Mouse (Mus musculus): Measurements from ENCODE around the gene Dgat2. TPM values are rescaled to one million over a fixed set of nuclear protein-coding genes. Genes with fewer than 3 reads are reported as not detected.
A peak's percentile ranks its signal among the peaks of the same experiment; 100 is the strongest.

Gene Dgat2
- polyA plus RNA-seq, 1 experiment from 2014 or later = 7.9 TPM

- no peaks in the 10 kb centered on the region for H3K9me3 ChIP-seq (replicated peaks)
- H3K4me2 ChIP-seq = no peak overlapping the region
- H3K36me3 ChIP-seq (ENCODE audit: poor library complexity, severe bottlenecking) = no peaks in the 10 kb centered on the region
- H3K4me3 ChIP-seq = no peak overlapping the region
- ATAC-seq = no peak
- H3K9ac ChIP-seq = no peak overlapping the region
- H3K27ac ChIP-seq = no peak overlapping the region
- H3K27me3 ChIP-seq = no peaks in the 10 kb centered on the region
- WGBS = 51% methylated on average over 5 of the region's 5 CpGs
- peaks cover 11% of the 10 kb centered on the region for H3K4me1 ChIP-seq
Observed at GRCm38 (mm10) chr7:99158904-99159303, 23.6 kb downstream of the Dgat2 start.

GRCm38 (mm10) chr7:99158011-99158410 is 24.5 kb downstream of the Dgat2 start:
- Histone ChIP-seq H3K27me3 (no peaks in the 10 kb centered on the region), H3K9ac (no peak overlapping the region), H3K4me1 (peaks cover 11% of the 10 kb centered on the region), H3K9me3 (replicated peaks) (no peaks in the 10 kb centered on the region), H3K36me3 (ENCODE audit: poor library complexity, severe bottlenecking) (no peaks in the 10 kb centered on the region), H3K4me2 (no peak overlapping the region), H3K27ac (no peak overlapping the region), H3K4me3 (no peak overlapping the region)
- no peak for ATAC-seq
- WGBS = 89% methylated on average over 8 of the region's 8 CpGs

- Histone ChIP-seq H3K4me1 (peaks cover 11% of the 10 kb centered on the region), H3K9me3 (replicated peaks) (no peaks in the 10 kb centered on the region), H3K4me2 (no peak overlapping the region), H3K27me3 (no peaks in the 10 kb centered on the region), H3K27ac (no peak overlapping the region), H3K4me3 (no peak overlapping the region), H3K36me3 (ENCODE audit: poor library complexity, severe bottlenecking) (no peaks in the 10 kb centered on the region), H3K9ac (no peak overlapping the region)
- no peak for ATAC-seq
- WGBS = 93% methylated on average over 10 of the region's 10 CpGs
Observed at GRCm38 (mm10) chr7:99156737-99157136, 25.8 kb downstream of the Dgat2 start.

- H3K4me3 ChIP-seq = no peak overlapping the region
- H3K27me3 ChIP-seq = no peaks in the 10 kb centered on the region
- no peak overlapping the region for H3K27ac ChIP-seq
- 23% methylated on average over 16 of the region's 17 CpGs for WGBS
- peak overlapping the region; percentile 45 for H3K4me2 ChIP-seq
- peak; percentile 75 for ATAC-seq
- H3K36me3 ChIP-seq (ENCODE audit: poor library complexity, severe bottlenecking) = no peaks in the 10 kb centered on the region
- no peaks in the 10 kb centered on the region for H3K9me3 ChIP-seq (replicated peaks)
- H3K9ac ChIP-seq = 0 out of 2 replicates have a peak overlapping the region, but pooled peaks have one; percentile 2
- H3K4me1 ChIP-seq = peaks cover 11% of the 10 kb centered on the region
Observed at GRCm38 (mm10) chr7:99155311-99156289, 26.9 kb downstream of the Dgat2 start.

GRCm38 (mm10) chr7:99154648-99155151 is 27.8 kb downstream of the Dgat2 start:
- no peak overlapping the region for H3K4me3 ChIP-seq
- WGBS = 56% methylated on average over 8 of the region's 8 CpGs
- ATAC-seq = peak; percentile 49

GRCm38 (mm10) chr7:99153686-99154202 is 28.8 kb downstream of the Dgat2 start:
- no peaks in the 10 kb centered on the region for H3K9me3 ChIP-seq (replicated peaks)
- 94% methylated on average over 11 of the region's 11 CpGs for WGBS
- no peak overlapping the region for H3K4me2 ChIP-seq
- H3K36me3 ChIP-seq (ENCODE audit: poor library complexity, severe bottlenecking) = no peaks in the 10 kb centered on the region
- no peak overlapping the region for H3K4me3 ChIP-seq
- ATAC-seq = no peak
- no peak overlapping the region for H3K9ac ChIP-seq
- peaks cover 11% of the 10 kb centered on the region for H3K4me1 ChIP-seq
- H3K27ac ChIP-seq = no peak overlapping the region
- no peaks in the 10 kb centered on the region for H3K27me3 ChIP-seq

More at GRCm38 (mm10) chr7:99154648-99155151, 27.8 kb downstream of the Dgat2 start:
- no peaks in the 10 kb centered on the region for H3K9me3 ChIP-seq (replicated peaks)
- H3K27ac ChIP-seq = no peak overlapping the region
- H3K9ac ChIP-seq = no peak overlapping the region
- no peak overlapping the region for H3K4me2 ChIP-seq
- no peaks in the 10 kb centered on the region for H3K27me3 ChIP-seq
- peaks cover 11% of the 10 kb centered on the region for H3K4me1 ChIP-seq
- H3K36me3 ChIP-seq (ENCODE audit: poor library complexity, severe bottlenecking) = no peaks in the 10 kb centered on the region

GRCm38 (mm10) chr7:99152756-99153155 is 29.8 kb downstream of the Dgat2 start:
- H3K27ac ChIP-seq = no peak overlapping the region
- no peaks in the 10 kb centered on the region for H3K27me3 ChIP-seq
- 92% methylated on average over 8 of the region's 8 CpGs for WGBS
- H3K9ac ChIP-seq = no peak overlapping the region
- no peaks in the 10 kb centered on the region for H3K36me3 ChIP-seq (ENCODE audit: poor library complexity, severe bottlenecking)
- no peak overlapping the region for H3K4me2 ChIP-seq
- ATAC-seq = no peak
- no peak overlapping the region for H3K4me3 ChIP-seq
- H3K9me3 ChIP-seq (replicated peaks) = no peaks in the 10 kb centered on the region
- H3K4me1 ChIP-seq = peaks cover 11% of the 10 kb centered on the region

- no peak overlapping the region for H3K4me3 ChIP-seq
- H3K9me3 ChIP-seq (replicated peaks) = no peaks in the 10 kb centered on the region
- H3K4me2 ChIP-seq = no peak overlapping the region
- no peak overlapping the region for H3K27ac ChIP-seq
- ATAC-seq = peak; percentile 78
- no peaks in the 10 kb centered on the region for H3K36me3 ChIP-seq (ENCODE audit: poor library complexity, severe bottlenecking)
- no peaks in the 10 kb centered on the region for H3K27me3 ChIP-seq
- no peak overlapping the region for H3K9ac ChIP-seq
- WGBS = 6% methylated on average over 7 of the region's 7 CpGs
- peaks cover 11% of the 10 kb centered on the region for H3K4me1 ChIP-seq
Observed at GRCm38 (mm10) chr7:99151342-99151741, 31.2 kb downstream of the Dgat2 start.

GRCm38 (mm10) chr7:99149017-99149416 is 33.5 kb downstream of the Dgat2 start:
- Histone ChIP-seq H3K9me3 (replicated peaks) (no peaks in the 10 kb centered on the region), H3K27ac (no peak overlapping the region), H3K4me2 (no peak overlapping the region), H3K4me1 (no peaks in the 10 kb centered on the region), H3K4me3 (no peak overlapping the region), H3K9ac (no peak overlapping the region), H3K27me3 (no peaks in the 10 kb centered on the region), H3K36me3 (ENCODE audit: poor library complexity, severe bottlenecking) (no peaks in the 10 kb centered on the region)
- no peak for ATAC-seq
- 67% methylated on average over 1 of the region's 1 CpGs for WGBS

GRCm38 (mm10) chr7:99147494-99147893 is 35.0 kb downstream of the Dgat2 start:
- H3K9ac ChIP-seq = no peak overlapping the region
- WGBS = 84% methylated on average over 7 of the region's 7 CpGs
- no peak overlapping the region for H3K4me3 ChIP-seq
- ATAC-seq = no peak
- no peaks in the 10 kb centered on the region for H3K4me1 ChIP-seq
- no peaks in the 10 kb centered on the region for H3K27me3 ChIP-seq
- no peak overlapping the region for H3K4me2 ChIP-seq
- no peak overlapping the region for H3K27ac ChIP-seq
- no peaks in the 10 kb centered on the region for H3K9me3 ChIP-seq (replicated peaks)
- no peaks in the 10 kb centered on the region for H3K36me3 ChIP-seq (ENCODE audit: poor library complexity, severe bottlenecking)

GRCm38 (mm10) chr7:99146906-99147305 is 35.6 kb downstream of the Dgat2 start:
- Histone ChIP-seq H3K4me1 (peaks cover 4% of the 10 kb centered on the region), H3K4me3 (no peak overlapping the region), H3K9me3 (replicated peaks) (no peaks in the 10 kb centered on the region), H3K27me3 (no peaks in the 10 kb centered on the region), H3K4me2 (no peak overlapping the region), H3K9ac (no peak overlapping the region), H3K27ac (no peak overlapping the region), H3K36me3 (ENCODE audit: poor library complexity, severe bottlenecking) (no peaks in the 10 kb centered on the region)
- WGBS = 79% methylated on average over 7 of the region's 7 CpGs
- ATAC-seq = no peak

- 73% methylated on average over 7 of the region's 7 CpGs for WGBS
- Histone ChIP-seq H3K9me3 (replicated peaks) (no peaks in the 10 kb centered on the region), H3K27ac (no peak overlapping the region), H3K9ac (no peak overlapping the region), H3K4me2 (no peak overlapping the region), H3K4me3 (no peak overlapping the region), H3K36me3 (ENCODE audit: poor library complexity, severe bottlenecking) (no peaks in the 10 kb centered on the region), H3K4me1 (peaks cover 7% of the 10 kb centered on the region), H3K27me3 (no peaks in the 10 kb centered on the region)
- ATAC-seq = no peak
Observed at GRCm38 (mm10) chr7:99146011-99146410, 36.5 kb downstream of the Dgat2 start.

Data from forebrain, embryonic 13.5 days (tissue).